Mouse (Mus musculus): ENCODE results near the gene Mettl8. TPM values are rescaled to one million over a fixed set of nuclear protein-coding genes. Genes with fewer than 3 reads are reported as not detected.

The Mettl8 gene
- total RNA-seq, 2 experiments from 2014 or later, result 4.8 TPM

GRCm38 (mm10) chr2:70992715-70993114 lies 62.7 kb downstream of the Mettl8 start:
- DNase-seq, result no peak
- intact Hi-C loops (cut with DNase I), result no loop called here

- intact Hi-C loops (cut with DNase I), result no loop called here
- peak in 1 of 2 experiments; percentile 29 for DNase-seq
Measured at GRCm38 (mm10) chr2:70990196-70990595, 65.2 kb downstream of the Mettl8 start.

GRCm38 (mm10) chr2:70989201-70990191 lies 65.9 kb downstream of the Mettl8 start:
- no peak for DNase-seq
- intact Hi-C loops (cut with DNase I), result no loop called here

- DNase-seq, result peak in 1 of 2 experiments; percentile 21
- intact Hi-C loops (cut with DNase I), result no loop called here
Measured at GRCm38 (mm10) chr2:70978271-70978670, 77.1 kb downstream of the Mettl8 start.

GRCm38 (mm10) chr2:70974769-70975168 lies 80.6 kb downstream of the Mettl8 start:
- no peak for DNase-seq

GRCm38 (mm10) chr2:70972795-70973518 lies 82.4 kb downstream of the Mettl8 start:
- no peak for DNase-seq
- intact Hi-C loops (cut with DNase I), result no loop called here

More at GRCm38 (mm10) chr2:70974769-70975168, 80.6 kb downstream of the Mettl8 start:
- intact Hi-C loops (cut with DNase I), result no loop called here

GRCm38 (mm10) chr2:70970158-70970741 lies 85.1 kb downstream of the Mettl8 start:
- no peak for DNase-seq
- intact Hi-C loops (cut with DNase I), result no loop called here

GRCm38 (mm10) chr2:70968305-70968704 lies 87.1 kb downstream of the Mettl8 start:
- DNase-seq, result no peak
- intact Hi-C loops (cut with DNase I), result no loop called here

- no peak for DNase-seq
- intact Hi-C loops (cut with DNase I), result no loop called here
Measured at GRCm38 (mm10) chr2:70967216-70967615, 88.2 kb downstream of the Mettl8 start.

- DNase-seq, result no peak
- intact Hi-C loops (cut with DNase I), result no loop called here
Measured at GRCm38 (mm10) chr2:70964809-70965208, 90.6 kb downstream of the Mettl8 start.

- DNase-seq, result no peak
- intact Hi-C loops (cut with DNase I), result no loop called here
Measured at GRCm38 (mm10) chr2:70962921-70963320, 92.5 kb downstream of the Mettl8 start.

- DNase-seq, result no peak
- intact Hi-C loops (cut with DNase I), result no loop called here
Measured at GRCm38 (mm10) chr2:70961086-70961941, 94.1 kb downstream of the Mettl8 start.

- DNase-seq, result no peak
Measured at GRCm38 (mm10) chr2:70960090-70960489, 95.3 kb downstream of the Mettl8 start.

GRCm38 (mm10) chr2:70959337-70959736 lies 96.0 kb downstream of the Mettl8 start:
- intact Hi-C loops (cut with DNase I), result no loop called here
- DNase-seq, result no peak

More at GRCm38 (mm10) chr2:70960090-70960489, 95.3 kb downstream of the Mettl8 start:
- intact Hi-C loops (cut with DNase I), result no loop called here

- intact Hi-C loops (cut with DNase I), result no loop called here
- no peak for DNase-seq
Measured at GRCm38 (mm10) chr2:70958536-70958935, 96.8 kb downstream of the Mettl8 start.

GRCm38 (mm10) chr2:70953616-70954015 lies 101.8 kb downstream of the Mettl8 start:
- no peak for DNase-seq
- intact Hi-C loops (cut with DNase I), result no loop called here

- DNase-seq, result no peak
- intact Hi-C loops (cut with DNase I), result no loop called here
Measured at GRCm38 (mm10) chr2:70951944-70952343, 103.4 kb downstream of the Mettl8 start.

- intact Hi-C loops (cut with DNase I), result no loop called here
Measured at GRCm38 (mm10) chr2:70944511-70945305, 110.7 kb downstream of the Mettl8 start.

GRCm38 (mm10) chr2:70940826-70941225 lies 114.6 kb downstream of the Mettl8 start:
- intact Hi-C loops (cut with DNase I), result no loop called here
- DNase-seq, result no peak

More at GRCm38 (mm10) chr2:70944511-70945305, 110.7 kb downstream of the Mettl8 start:
- DNase-seq, result no peak
